ENCODE assay signal across 26 mouse cellular contexts in genomic region chr9:65532986-65533385, GRCm38 (mm10). TPM values are rescaled to one million over a fixed set of nuclear protein-coding genes. Genes with fewer than 3 reads are reported as not detected.
DNase-seq lines count a peak whose midpoint lies in the region; ATAC-seq and TF ChIP-seq lines count a peak whose summit lies in the region.
"Had no signal": no experiment of that assay in that cellular context is flagged by ENCODE, and none has a peak within 500 bp of the region (broad histone marks: within the 10 kb centered on the region; RNA-seq: fewer than 3 reads in every experiment).

No protein-coding gene starts in this region.

- no peak for TF ChIP-seq EP300 in liver, postnatal 0 days (IDR thresholded peaks at IDR 0.05; ENCODE audit: low read depth)

- peaks cover 77% of the 10 kb centered on the region for H3K4me1 ChIP-seq in liver, embryonic 13.5 days (replicated peaks)
- peaks cover 17% of the 10 kb centered on the region for H3K4me1 ChIP-seq in brown adipose tissue, adult 24 weeks (ENCODE audit: control insufficient read depth, insufficient read depth, insufficient read length, low read length)
- H3K4me1 ChIP-seq in liver, postnatal 0 days (ENCODE audit: insufficient read depth), result peaks cover 41% of the 10 kb centered on the region
- H3K4me1 ChIP-seq: embryonic facial prominence, embryonic 13.5 days; hindbrain, embryonic 15.5 days; kidney, embryonic 15.5 days; limb, embryonic 12.5 days; neural tube, embryonic 12.5 days had no signal

- no peak for ATAC-seq in liver, embryonic 13.5 days (ENCODE audit: low read depth)
- ATAC-seq in liver, postnatal 0 days, result no peak
- no peak for ATAC-seq in monocyte, adult 5-6 weeks (replicated peaks; ENCODE audit: insufficient number of reproducible peaks, low FRiP score, low TSS enrichment, poor library complexity, severe bottlenecking)
- ATAC-seq: activated CD4-positive, CD25-positive, alpha-beta regulatory T cell, adult 4 months; forebrain, embryonic 16.5 days; intestine, embryonic 15.5 days; midbrain, embryonic 16.5 days had no signal

- no peaks in the 10 kb centered on the region for H3K27me3 ChIP-seq in liver, embryonic 13.5 days
- no peaks in the 10 kb centered on the region for H3K27me3 ChIP-seq in liver, postnatal 0 days (ENCODE audit: insufficient read depth, low read length)
- H3K27me3 ChIP-seq: embryonic facial prominence, embryonic 13.5 days; hindbrain, embryonic 15.5 days; intestine, embryonic 15.5 days; kidney, embryonic 15.5 days; limb, embryonic 12.5 days; neural tube, embryonic 12.5 days; stomach, embryonic 15.5 days had no signal

- DNase-seq in liver, embryonic 13.5 days, result no peak
- DNase-seq in liver, result no peak
- DNase-seq in liver, postnatal 0 days, result no peak
- no peak for DNase-seq in thymus, adult 18-20 months
- no peak for DNase-seq in embryo, embryonic 10 days (ENCODE audit: low spot score)
- DNase-seq: adrenal gland, postnatal 25 days; cerebellum, adult 9-11 months; heart, postnatal 36 days; kidney, postnatal 4 days; lung, embryonic 14.5 days; lung, postnatal 36 days; thymus, adult 2 months had no signal

- H3K36me3 ChIP-seq in liver, embryonic 13.5 days, result no peaks in the 10 kb centered on the region
- no peaks in the 10 kb centered on the region for H3K36me3 ChIP-seq in liver, postnatal 0 days (replicated peaks; ENCODE audit: insufficient read depth, low read length)
- H3K36me3 ChIP-seq: embryonic facial prominence, embryonic 13.5 days; hindbrain, embryonic 15.5 days; intestine, embryonic 15.5 days; kidney, embryonic 15.5 days; limb, embryonic 12.5 days; neural tube, embryonic 12.5 days; stomach, embryonic 15.5 days had no signal

- peak overlapping the region; percentile 60 for H3K27ac ChIP-seq in liver, embryonic 13.5 days
- H3K27ac ChIP-seq in brown adipose tissue, adult 24 weeks (replicated peaks; ENCODE audit: low read depth, low read length), result peak overlapping the region; percentile 51
- H3K27ac ChIP-seq in liver, postnatal 0 days (ENCODE audit: low read depth), result peak overlapping the region; percentile 46; the same call in 1 of the 2 replicates
- H3K27ac ChIP-seq: embryonic facial prominence, embryonic 13.5 days; hindbrain, embryonic 15.5 days; intestine, embryonic 15.5 days; kidney, embryonic 15.5 days; limb, embryonic 12.5 days; neural tube, embryonic 12.5 days; stomach, embryonic 15.5 days had no signal

- WGBS in liver, embryonic 13.5 days (ENCODE audit: insufficient replicate concordance), result 59% methylated on average over 8 of the region's 8 CpGs
- 40% methylated on average over 8 of the region's 8 CpGs for WGBS in liver, postnatal 0 days (ENCODE audit: insufficient replicate concordance)

- H3K4me2 ChIP-seq in liver, embryonic 13.5 days, result no peak overlapping the region
- no peak overlapping the region for H3K4me2 ChIP-seq in liver, postnatal 0 days (ENCODE audit: low read depth, low read length)
- H3K4me2 ChIP-seq: embryonic facial prominence, embryonic 13.5 days; heart, embryonic 11.5 days; hindbrain, embryonic 15.5 days; intestine, embryonic 15.5 days; kidney, embryonic 15.5 days; limb, embryonic 12.5 days; lung, embryonic 14.5 days; neural tube, embryonic 12.5 days; stomach, embryonic 15.5 days had no signal

- no peak for TF ChIP-seq CTCF in liver, postnatal 0 days (IDR thresholded peaks at IDR 0.05; ENCODE audit: low read depth)

- no peak overlapping the region for H3K4me3 ChIP-seq in liver, embryonic 13.5 days (replicated peaks)
- H3K4me3 ChIP-seq in brown adipose tissue, adult 24 weeks (ENCODE audit: insufficient read depth, low read depth, low read length), result no peak overlapping the region
- H3K4me3 ChIP-seq in liver, postnatal 0 days (ENCODE audit: low read depth, low read length), result no peak overlapping the region
- H3K4me3 ChIP-seq: embryonic facial prominence, embryonic 13.5 days; hindbrain, embryonic 15.5 days; intestine, embryonic 15.5 days; kidney, embryonic 15.5 days; limb, embryonic 12.5 days; neural tube, embryonic 12.5 days; stomach, embryonic 15.5 days had no signal

- H3K9me3 ChIP-seq in liver, embryonic 13.5 days (replicated peaks), result no peaks in the 10 kb centered on the region
- no peaks in the 10 kb centered on the region for H3K9me3 ChIP-seq in liver, postnatal 0 days (ENCODE audit: low read length)
- H3K9me3 ChIP-seq: embryonic facial prominence, embryonic 13.5 days; hindbrain, embryonic 15.5 days; intestine, embryonic 15.5 days; kidney, embryonic 15.5 days; stomach, embryonic 15.5 days had no signal

- H3K9ac ChIP-seq in liver, embryonic 13.5 days, result peak overlapping the region; percentile 15; the same call in 1 of the 2 replicates
- no peak overlapping the region for H3K9ac ChIP-seq in liver, postnatal 0 days (replicated peaks)
- H3K9ac ChIP-seq: embryonic facial prominence, embryonic 13.5 days; hindbrain, embryonic 15.5 days; intestine, embryonic 15.5 days; kidney, embryonic 15.5 days; limb, embryonic 12.5 days; lung, embryonic 14.5 days; neural tube, embryonic 12.5 days; stomach, embryonic 15.5 days had no signal

RNA-seq across cellular contexts. Expression of gene Ankdd1a, which starts 13.0 kb away (rescaled TPM):
- not detected in 2 replicates for polyA plus RNA-seq in liver, embryonic 13.5 days (2015; fragmentation: Nextera tagmentation; extraction: Ambion mirVana)
- polyA plus RNA-seq in brown adipose tissue, adult 24 weeks (2012; ENCODE audit: insufficient read depth, insufficient read length, missing spikeins), result not detected in 2 replicates
- polyA plus RNA-seq in liver, postnatal 0 days (2015; fragmentation: Nextera tagmentation; extraction: Ambion mirVana), result not detected in 2 replicates
- total RNA-seq in monocyte, adult 5-6 weeks (2017), result 3.5 to 6.1 TPM (median 3.8 TPM) in 3 replicates
- total RNA-seq: gastrocnemius, postnatal 4 days; heart, postnatal 36 days had no signal
- polyA plus RNA-seq: embryonic facial prominence, embryonic 13.5 days; heart, embryonic 11.5 days; intestine, embryonic 15.5 days; kidney, embryonic 15.5 days; limb, embryonic 12.5 days had no signal

RNA-seq across cellular contexts. Expression of gene Plekho2, which starts 46.9 kb away (rescaled TPM):
- 24.2 and 31.6 TPM in 2 replicates for polyA plus RNA-seq in liver, embryonic 13.5 days (2015; fragmentation: Nextera tagmentation; extraction: Ambion mirVana)
- polyA plus RNA-seq in brown adipose tissue, adult 24 weeks (2012; ENCODE audit: insufficient read depth, insufficient read length, missing spikeins), result 6.2 and 7.5 TPM in 2 replicates
- polyA plus RNA-seq in liver, postnatal 0 days (2015; fragmentation: Nextera tagmentation; extraction: Ambion mirVana), result 14.3 and 14.5 TPM in 2 replicates
- 103 to 136 TPM (median 112 TPM) in 3 replicates for total RNA-seq in monocyte, adult 5-6 weeks (2017)

RNA-seq across cellular contexts. Expression of gene Pif1, which starts 54.0 kb away (rescaled TPM):
- 11.0 and 13.8 TPM in 2 replicates for polyA plus RNA-seq in liver, embryonic 13.5 days (2015; fragmentation: Nextera tagmentation; extraction: Ambion mirVana)
- not detected in 2 replicates for polyA plus RNA-seq in brown adipose tissue, adult 24 weeks (2012; ENCODE audit: insufficient read depth, insufficient read length, missing spikeins)
- 3.2 and 3.5 TPM in 2 replicates for polyA plus RNA-seq in liver, postnatal 0 days (2015; fragmentation: Nextera tagmentation; extraction: Ambion mirVana)
- 0.21 TPM in 1 of 3 replicates, not detected in the others for total RNA-seq in monocyte, adult 5-6 weeks (2017)
